Mouse (Mus musculus): ENCODE results near the gene Ino80e.

DNA sequence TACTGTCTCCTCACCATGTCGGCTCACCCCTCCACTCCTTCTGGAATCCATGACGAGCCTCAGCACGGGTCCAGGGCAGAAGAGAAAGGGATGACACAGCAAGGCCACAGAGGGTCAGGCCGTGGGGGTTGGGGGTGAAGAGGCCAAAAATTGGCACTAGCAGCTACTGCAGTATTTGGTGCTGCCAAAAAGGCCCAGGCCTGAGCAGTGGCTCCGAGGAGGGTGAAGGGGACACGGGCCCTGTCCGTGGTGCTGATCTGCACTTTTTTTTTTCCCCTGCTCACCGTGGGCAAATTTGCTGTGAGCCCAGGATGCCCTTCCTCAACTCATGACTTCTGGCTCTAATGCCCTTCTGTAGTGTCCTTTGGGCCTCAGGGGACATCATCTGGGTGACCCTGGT lies 36.8 kb downstream of the Ino80e start:
- no peak for TF ChIP-seq POLR2A (IDR thresholded peaks at IDR 0.05; ENCODE audit: borderline replicate concordance, extremely low read depth, low read depth, low read length)
- no peak for TF ChIP-seq CTCF (IDR thresholded peaks at IDR 0.05; ENCODE audit: insufficient read depth, low read length)

Data from lung, adult 2 months (tissue).